Mouse (Mus musculus) thymus, postnatal 14 days (tissue): ENCODE data around the gene Tmem248.
A peak's percentile ranks its signal among the peaks of the same experiment; 100 is the strongest.

Experiments used
- DNase-seq: peaks from one replicate; pipeline ENCODE4 v3.0.0; 2021

Gene Tmem248

GRCm38 (mm10) chr5:130264433-130265005 is 47.6 kb downstream of the Tmem248 start:
- no peak for DNase-seq

DNA sequence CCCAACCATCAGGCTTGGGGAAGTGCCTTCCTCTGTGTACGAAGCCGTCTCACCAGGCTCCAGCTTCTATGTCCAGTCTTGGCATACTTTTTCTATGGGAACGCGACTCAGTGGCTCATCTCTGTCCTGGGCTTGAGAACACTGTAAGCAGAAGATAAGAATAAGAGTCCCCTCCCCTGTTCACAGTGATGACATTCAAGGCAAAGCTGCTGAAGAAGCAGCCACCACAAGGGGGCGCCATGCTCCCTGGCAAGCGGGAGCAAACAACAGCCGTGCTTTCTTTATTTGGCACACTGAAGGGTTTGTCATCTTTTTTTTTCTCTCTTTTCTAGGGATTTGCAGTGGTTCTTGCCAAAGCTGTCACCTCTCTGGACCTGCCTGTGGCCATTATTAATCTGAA is 49.8 kb downstream of the Tmem248 start:
- DNase-seq: peak; percentile 49

DNA sequence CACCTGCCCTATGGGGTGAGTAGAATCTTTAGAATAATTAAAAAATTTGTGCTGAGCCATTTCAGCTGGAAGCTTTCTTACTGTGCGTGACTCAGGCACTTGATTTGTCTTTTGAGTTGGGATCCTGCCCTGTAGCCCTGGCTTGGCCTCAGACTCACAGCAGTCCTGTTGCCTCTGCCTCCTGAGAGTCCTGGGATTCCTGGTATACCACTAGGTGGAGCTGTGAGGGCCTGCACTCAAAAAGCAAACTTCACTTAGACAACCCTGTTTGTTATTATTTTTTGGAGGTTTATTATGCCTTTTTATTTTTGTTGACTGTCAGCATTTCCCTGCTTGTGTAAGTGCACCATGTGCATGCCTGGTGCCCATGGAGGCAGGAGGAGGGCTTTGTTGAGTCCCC is 50.4 kb downstream of the Tmem248 start:
- DNase-seq: peak; percentile 26

- no peak for DNase-seq
Observed at GRCm38 (mm10) chr5:130268976-130269375, 52.1 kb downstream of the Tmem248 start.

DNA sequence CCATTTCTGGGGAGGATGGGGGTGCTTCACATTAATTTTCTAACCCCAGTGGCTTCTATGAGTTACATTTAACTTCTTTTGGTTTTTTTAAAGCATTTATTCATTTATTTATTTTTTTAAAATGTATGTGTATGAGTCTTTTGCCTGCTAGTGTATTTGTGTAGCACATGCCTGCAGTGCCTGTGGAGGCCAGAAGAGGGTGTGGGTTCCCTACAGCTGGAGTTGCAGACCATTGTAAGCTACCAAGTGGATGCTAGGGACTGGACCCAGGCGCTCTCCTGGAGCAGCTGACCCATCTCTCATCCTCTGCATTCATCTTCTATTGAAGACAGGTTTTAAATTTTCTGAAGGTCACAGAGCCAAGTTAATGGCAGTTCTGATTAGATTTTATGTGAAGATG is 55.5 kb downstream of the Tmem248 start:
- DNase-seq: no peak

GRCm38 (mm10) chr5:130273046-130273445 is 56.2 kb downstream of the Tmem248 start:
- no peak for DNase-seq

DNA sequence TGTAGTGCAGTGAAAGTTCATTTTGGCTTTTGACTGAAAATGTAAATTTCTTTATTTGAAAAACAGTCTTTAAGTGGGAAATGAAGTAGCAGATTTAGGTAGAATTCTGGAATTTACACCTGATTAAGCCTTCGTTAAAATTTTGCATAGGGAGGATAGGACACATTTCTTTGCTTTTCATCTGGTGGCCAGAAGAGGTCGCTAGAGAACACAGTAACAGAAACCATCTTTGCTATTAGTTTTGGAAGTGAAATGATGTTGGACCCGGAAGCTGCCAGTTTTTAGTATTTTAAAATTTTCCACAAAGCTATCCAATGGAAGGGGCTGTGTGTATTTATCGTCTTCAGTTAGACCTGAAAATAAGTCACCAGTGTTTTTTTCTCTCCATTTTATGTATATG is 58.6 kb downstream of the Tmem248 start:
- peak; percentile 12 for DNase-seq

- DNase-seq: no peak
Observed at GRCm38 (mm10) chr5:130278011-130278472, 61.2 kb downstream of the Tmem248 start.

DNA sequence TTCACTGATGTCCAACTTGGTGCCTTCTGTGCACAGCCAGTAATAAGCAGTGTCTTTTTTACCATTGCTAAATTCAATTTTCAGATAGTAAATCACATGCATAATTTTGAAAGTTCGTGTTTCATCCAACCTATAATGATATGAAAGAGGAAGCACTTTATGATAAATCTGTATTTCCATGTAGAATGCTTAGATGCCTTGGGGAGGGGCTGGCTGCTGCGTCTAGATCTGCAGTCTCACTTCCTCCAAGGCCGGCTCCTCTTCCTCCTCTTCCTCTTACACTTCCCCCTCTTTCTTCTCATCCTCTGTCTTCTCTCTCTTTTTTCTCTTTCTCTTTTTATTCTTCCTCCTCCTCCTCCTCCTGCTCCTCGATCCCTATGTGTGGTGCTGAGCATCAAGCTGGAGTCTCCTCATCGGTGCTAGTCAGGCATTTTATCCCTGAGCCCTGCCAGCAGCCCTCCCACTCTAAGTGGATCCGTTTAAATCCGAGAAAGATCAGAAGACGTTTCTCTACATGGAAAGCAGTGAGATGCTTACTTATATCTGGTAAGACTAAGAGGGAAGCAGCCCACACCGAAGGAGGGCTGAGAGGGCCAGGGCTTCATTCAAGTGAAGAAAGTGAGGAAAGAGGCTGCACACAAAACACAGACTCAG is 66.3 kb downstream of the Tmem248 start:
- DNase-seq: no peak

DNA sequence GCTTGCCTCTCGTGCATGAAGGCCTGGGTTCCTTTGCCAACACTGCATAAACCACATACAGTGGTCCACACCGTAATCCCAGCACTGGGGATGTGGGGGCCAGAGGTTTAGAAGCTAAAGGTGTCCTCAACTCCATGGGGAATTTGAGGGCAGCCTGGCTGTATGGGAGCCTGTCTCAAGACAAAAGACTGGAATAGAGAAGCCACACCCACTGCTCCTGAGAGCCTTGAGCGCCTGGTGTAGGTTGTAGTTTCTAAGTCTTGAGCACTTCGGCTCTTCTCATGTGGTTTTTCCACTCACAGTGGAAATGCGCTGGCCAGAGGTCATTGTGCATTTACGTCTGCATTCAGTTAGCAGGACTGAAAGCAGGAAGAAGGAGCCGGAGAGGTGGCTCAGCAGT is 71.2 kb downstream of the Tmem248 start:
- DNase-seq: no peak

DNA sequence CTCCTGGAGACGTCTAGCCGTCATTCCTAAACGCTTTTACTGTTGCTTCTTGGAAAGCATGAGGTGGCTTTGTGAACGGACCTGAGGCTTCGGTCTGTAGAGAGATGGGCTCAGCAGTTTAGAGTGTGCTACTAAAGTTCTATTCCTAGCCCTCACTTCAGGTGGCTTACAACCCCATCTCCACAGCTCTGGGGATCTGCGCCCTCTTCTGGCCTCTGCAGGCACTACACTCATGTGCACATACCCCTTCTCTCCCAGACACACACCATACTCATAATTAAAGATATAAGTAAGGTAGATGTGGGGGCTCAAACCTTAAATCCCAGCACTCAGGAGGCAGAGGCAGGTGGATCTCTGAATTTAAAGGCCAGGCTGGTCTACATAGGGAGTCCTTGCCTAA is 73.4 kb downstream of the Tmem248 start:
- no peak for DNase-seq

GRCm38 (mm10) chr5:130290775-130291174 is 73.9 kb downstream of the Tmem248 start:
- DNase-seq: no peak

DNA sequence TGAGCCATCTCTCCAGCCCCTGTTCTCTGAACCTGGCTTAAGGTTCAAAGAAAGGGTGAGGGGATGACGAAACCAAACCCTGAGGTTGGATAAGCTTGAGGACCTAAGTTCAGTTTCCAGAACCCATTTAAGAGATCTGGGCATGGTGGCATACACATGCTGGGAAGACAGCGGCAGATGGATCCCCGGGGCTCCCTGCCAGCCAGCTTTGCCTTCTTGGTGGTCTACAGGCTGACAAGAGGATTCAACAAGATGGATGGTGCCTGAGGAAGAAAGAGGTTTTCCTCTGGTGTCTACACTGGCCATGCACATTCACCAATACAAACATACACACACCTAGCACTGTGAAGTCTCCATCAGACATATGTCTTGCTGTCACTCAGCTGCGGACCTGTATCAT is 76.1 kb downstream of the Tmem248 start:
- no peak for DNase-seq
